Mouse (Mus musculus): ENCODE data around the gene Edc3. TPM values are rescaled to one million over a fixed set of nuclear protein-coding genes. Genes with fewer than 3 reads are reported as not detected.

Edc3 gene
- total RNA-seq, 2 experiments from 2014 or later: 13.8 to 14.2 TPM

- peak overlapping the region; percentile 100 for H3K27ac ChIP-seq
- DNase-seq (ENCODE audit: extremely low spot score in 1 of 2, low spot score in 2 of 2): peak; percentile 93 to 95
- peak overlapping the region; percentile 59 for H3K4me3 ChIP-seq
- intact Hi-C loops (cut with DNase I): loop anchor here (1.0 to 5.0 kb wide), 4 partner anchors 71 to 232 kb away; partner anchors contain the start of gene Arid3b
- TF ChIP-seq CTCF (IDR thresholded peaks at IDR 0.05): no peak
Observed at GRCm38 (mm10) chr9:57764974-57765363, 56.6 kb downstream of the Edc3 start.

GRCm38 (mm10) chr9:57765364-57766351, 57.3 kb downstream of the Edc3 start, which contains the start of gene Clk3:
TSS of gene Clk3 (minus strand) at chr9:57765860.
- H3K4me3 ChIP-seq: peak within 1 kb of the TSS; percentile 59
- intact Hi-C loops (cut with DNase I): loop anchor here (1.0 to 5.0 kb wide), 2 partner anchors 71 to 172 kb away; partner anchors contain the start of gene Arid3b
- TF ChIP-seq CTCF (IDR thresholded peaks at IDR 0.05): no peak; the same call in 1 of the 2 replicates
- DNase-seq (ENCODE audit: extremely low spot score in 1 of 2, low spot score in 2 of 2): peak; percentile 75 to 77
- H3K27ac ChIP-seq: peak within 1 kb of the TSS; percentile 100

GRCm38 (mm10) chr9:57766431-57766830, 58.1 kb downstream of the Edc3 start:
- Histone ChIP-seq H3K4me3 (peak overlapping the region; percentile 59), H3K27ac (peak overlapping the region; percentile 100)
- intact Hi-C loops (cut with DNase I): loop anchor here (5.0 kb wide), 1 partner anchor 171 kb away; no protein-coding TSS in a partner anchor
- DNase-seq (ENCODE audit: extremely low spot score in 1 of 2, low spot score in 2 of 2): peak in 1 of 2 experiments; percentile 40
- TF ChIP-seq CTCF (IDR thresholded peaks at IDR 0.05): no peak

- H3K27ac ChIP-seq: peak overlapping the region; percentile 100; the same call in 1 of the 2 replicates
- no peak for DNase-seq (ENCODE audit: extremely low spot score in 1 of 2, low spot score in 2 of 2)
- intact Hi-C loops (cut with DNase I): loop anchor here (5.0 kb wide), 1 partner anchor 170 kb away; no protein-coding TSS in a partner anchor
- no peak for TF ChIP-seq CTCF (IDR thresholded peaks at IDR 0.05)
- H3K4me3 ChIP-seq: no peak overlapping the region
Observed at GRCm38 (mm10) chr9:57767231-57767630, 58.9 kb downstream of the Edc3 start.

DNA sequence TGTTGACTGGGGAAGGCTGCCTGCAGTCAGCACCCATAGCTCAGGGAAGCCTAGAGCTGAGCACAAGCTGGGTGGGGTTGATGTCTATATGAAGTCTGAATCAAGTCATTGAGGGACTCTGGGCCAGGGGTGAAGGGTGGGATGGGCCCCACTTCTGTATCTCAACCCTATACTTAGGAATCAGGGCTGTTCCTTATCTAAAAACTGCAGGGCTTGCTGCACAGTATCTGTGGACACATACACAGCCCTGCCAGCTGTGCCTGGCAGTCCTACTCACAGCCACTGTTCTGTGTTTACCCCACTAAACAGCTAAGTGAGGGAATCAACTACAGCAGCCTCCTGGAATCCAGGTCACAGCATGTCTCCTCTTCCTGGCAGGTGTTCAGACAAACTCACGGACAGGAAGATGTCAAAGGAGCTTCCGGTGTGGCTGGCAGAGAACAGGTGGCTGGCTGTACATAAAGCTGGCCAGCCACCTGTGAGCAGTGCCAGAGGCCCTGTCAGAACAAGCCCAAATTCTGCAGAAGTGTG, 61.3 kb downstream of the Edc3 start:
- DNase-seq (ENCODE audit: extremely low spot score in 1 of 2, low spot score in 2 of 2): no peak
- intact Hi-C loops (cut with DNase I): loop anchor here (5.0 kb wide), 1 partner anchor 168 kb away; no protein-coding TSS in a partner anchor
- no peak overlapping the region for H3K27ac ChIP-seq
- no peak overlapping the region for H3K4me3 ChIP-seq
- no peak for TF ChIP-seq CTCF (IDR thresholded peaks at IDR 0.05)

- no peak for TF ChIP-seq CTCF (IDR thresholded peaks at IDR 0.05)
- intact Hi-C loops (cut with DNase I): no loop called here
- H3K27ac ChIP-seq: no peak overlapping the region
- H3K4me3 ChIP-seq: no peak overlapping the region
- DNase-seq (ENCODE audit: extremely low spot score in 1 of 2, low spot score in 2 of 2): no peak
Observed at GRCm38 (mm10) chr9:57770214-57770613, 61.9 kb downstream of the Edc3 start.

- no peak for DNase-seq (ENCODE audit: extremely low spot score in 1 of 2, low spot score in 2 of 2)
- no peak overlapping the region for H3K4me3 ChIP-seq
- H3K27ac ChIP-seq: no peak overlapping the region
- TF ChIP-seq CTCF (IDR thresholded peaks at IDR 0.05): no peak
- intact Hi-C loops (cut with DNase I): no loop called here
Observed at GRCm38 (mm10) chr9:57770836-57771235, 62.5 kb downstream of the Edc3 start.

- no peak overlapping the region for H3K4me3 ChIP-seq
- peak overlapping the region; percentile 91 for H3K27ac ChIP-seq
- TF ChIP-seq CTCF (IDR thresholded peaks at IDR 0.05): no peak
- intact Hi-C loops (cut with DNase I): no loop called here
- no peak for DNase-seq (ENCODE audit: extremely low spot score in 1 of 2, low spot score in 2 of 2)
Observed at GRCm38 (mm10) chr9:57773754-57774153, 65.4 kb downstream of the Edc3 start.

GRCm38 (mm10) chr9:57774168-57774567, 65.8 kb downstream of the Edc3 start:
- TF ChIP-seq CTCF (IDR thresholded peaks at IDR 0.05): peak; percentile 51
- peak overlapping the region; percentile 91 for H3K27ac ChIP-seq
- no peak overlapping the region for H3K4me3 ChIP-seq
- intact Hi-C loops (cut with DNase I): no loop called here
- no peak for DNase-seq (ENCODE audit: extremely low spot score in 1 of 2, low spot score in 2 of 2)

DNA sequence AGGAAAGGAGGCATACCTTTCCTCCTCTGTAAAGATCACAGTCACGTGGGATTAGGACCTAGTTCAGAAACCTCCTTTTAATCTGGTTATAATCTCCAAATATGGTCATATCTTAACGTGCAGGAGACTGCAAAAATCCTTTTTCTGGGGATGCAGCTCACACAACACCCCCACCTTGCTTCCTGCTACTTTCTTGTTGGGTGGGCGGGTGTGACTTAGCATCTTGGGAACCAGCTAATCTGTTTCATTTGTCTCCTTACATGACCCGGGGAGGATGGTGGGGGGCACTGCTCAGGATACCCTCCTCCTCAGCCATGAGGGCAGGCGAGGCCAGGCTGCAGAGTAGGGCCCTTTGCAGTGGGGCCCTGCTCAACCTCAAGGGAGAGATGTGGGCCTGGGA, 66.7 kb downstream of the Edc3 start:
- peak overlapping the region; percentile 91 for H3K27ac ChIP-seq
- intact Hi-C loops (cut with DNase I): no loop called here
- peak; percentile 47 to 56 for DNase-seq (ENCODE audit: extremely low spot score in 1 of 2, low spot score in 2 of 2)
- no peak for TF ChIP-seq CTCF (IDR thresholded peaks at IDR 0.05)
- H3K4me3 ChIP-seq: no peak overlapping the region

DNA sequence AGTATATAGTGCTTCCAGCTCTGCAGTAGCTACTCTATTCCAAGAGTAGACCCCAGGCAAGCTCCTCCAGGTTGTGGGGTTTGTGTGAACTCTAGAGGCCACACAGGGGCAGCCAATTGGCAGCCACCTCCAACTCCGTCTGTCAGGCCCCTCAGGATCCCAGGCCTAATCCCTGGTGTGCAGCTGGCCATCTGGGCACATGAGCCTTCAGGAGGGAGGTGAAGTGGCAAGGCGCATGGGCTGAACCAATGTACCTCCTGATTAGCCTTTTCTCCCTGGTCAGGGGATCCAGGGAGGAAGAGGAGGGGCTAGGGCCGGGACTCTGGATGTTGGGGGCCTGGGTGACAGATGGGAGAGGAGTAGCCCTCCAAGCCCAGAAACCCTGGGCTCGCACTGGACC, 67.4 kb downstream of the Edc3 start:
- DNase-seq (ENCODE audit: extremely low spot score in 1 of 2, low spot score in 2 of 2): no peak
- H3K27ac ChIP-seq: peak overlapping the region; percentile 67
- intact Hi-C loops (cut with DNase I): no loop called here
- H3K4me3 ChIP-seq: no peak overlapping the region
- TF ChIP-seq CTCF (IDR thresholded peaks at IDR 0.05): no peak

GRCm38 (mm10) chr9:57782656-57783055, 74.3 kb downstream of the Edc3 start:
- Histone ChIP-seq H3K4me3 (no peak overlapping the region), H3K27ac (no peak overlapping the region)
- DNase-seq (ENCODE audit: extremely low spot score in 1 of 2, low spot score in 2 of 2): no peak
- no peak for TF ChIP-seq CTCF (IDR thresholded peaks at IDR 0.05)
- intact Hi-C loops (cut with DNase I): no loop called here
